ENCODE assay signal across 12 mouse cellular contexts in genomic region chr5:146753181-146753580, GRCm38 (mm10).
"Had no signal": no experiment of that assay in that cellular context is flagged by ENCODE, and none has a peak within 500 bp of the region (broad histone marks: within the 10 kb centered on the region; RNA-seq: fewer than 3 reads in every experiment).

No protein-coding gene starts in this region.

- DNase-seq: liver, postnatal 0 days; lung, adult 2 months; lung, postnatal 14 days; lung, postnatal 36 days; retina, postnatal 1 day; right cerebral cortex, adult 18-20 months; right cerebral cortex, postnatal 25 days; right cerebral cortex, postnatal 4 days; spleen, adult 18-20 months; thymus, adult 18-20 months; thymus, postnatal 14 days; thymus, postnatal 36 days had no signal
